Mouse (Mus musculus) stomach, postnatal 0 days (tissue): ENCODE data around the gene St6galnac6. TPM values are rescaled to one million over a fixed set of nuclear protein-coding genes. Genes with fewer than 3 reads are reported as not detected.

Experiments
- ATAC-seq: fragments of 200-750 bp; cut with Nextera tagmentation; 2 replicates; pipeline ENCODE4 v1.8.0; 2017; ENCODE audit not compliant: low FRiP score, low TSS enrichment
- DNase-seq: peaks from one replicate; pipeline ENCODE4 v3.0.0-alpha.2; 2016; ENCODE audit warnings: low spot score
- H3K27ac ChIP-seq: fragments of 300-500 bp; sonication (generic); replicated peaks from 2 replicates; pipeline ENCODE4 v1.5.1; 2014; ENCODE audit warnings: mild to moderate bottlenecking, control low read depth
- H3K27me3 ChIP-seq: fragments of 300-500 bp; sonication (generic); 2 replicates; pipeline ENCODE4 v1.6.1; 2014; ENCODE audit warnings: low read length; ENCODE audit not compliant: control insufficient read depth, insufficient read depth
- H3K36me3 ChIP-seq: fragments of 300-500 bp; sonication (generic); 2 replicates; pipeline ENCODE4 v1.6.1; 2014; ENCODE audit warnings: low read length, mixed read lengths; ENCODE audit not compliant: control insufficient read depth, insufficient read depth
- H3K4me1 ChIP-seq: fragments of 300-500 bp; sonication (generic); replicated peaks from 2 replicates; pipeline ENCODE4 v1.6.1; 2014; ENCODE audit warnings: antibody characterized with exemption; ENCODE audit not compliant: control insufficient read depth, insufficient read depth
- H3K4me2 ChIP-seq: fragments of 300-500 bp; sonication (generic); replicated peaks from 2 replicates; pipeline ENCODE4 v1.6.1; 2014; ENCODE audit warnings: low read depth, mild to moderate bottlenecking, control low read depth, moderate library complexity
- H3K4me3 ChIP-seq: fragments of 300-500 bp; sonication (generic); 2 replicates; pipeline ENCODE4 v1.5.1; 2014; ENCODE audit warnings: low read depth, low read length, control low read depth
- H3K9ac ChIP-seq: fragments of 300-500 bp; sonication (generic); 2 replicates; pipeline ENCODE4 v1.6.1; 2014; ENCODE audit warnings: mild to moderate bottlenecking, low read length, control low read depth, mixed read lengths
- H3K9me3 ChIP-seq: fragments of 300-500 bp; sonication (generic); 2 replicates; pipeline ENCODE4 v1.6.1; 2016; ENCODE audit warnings: low read length; ENCODE audit not compliant: control insufficient read depth
- CTCF ChIP-seq: IDR thresholded peaks from 2 replicates; pipeline ENCODE4 v1.5.1; 2016; ENCODE audit warnings: antibody characterized with exemption, low read depth, mild to moderate bottlenecking, moderate library complexity
- EP300 ChIP-seq: optimal IDR thresholded peaks from 2 replicates; pipeline ENCODE3; 2016; ENCODE audit warnings: antibody characterized with exemption
- WGBS: fragments of 180-500 bp; shearing (Covaris S2); extraction: QIAGEN DNeasy Blood & Tissue Kit; methylation state at CpG from one replicate; pipeline ENCODE4 v1.1.7; 2014; 5-methylcytosine and 5-hydroxymethylcytosine counted together
- polyA plus RNA-seq: library from polyadenylated mRNA; unstranded; fragments of >200 nt; fragmentation: Nextera tagmentation; extraction: Ambion mirVana; gene quantifications from 2 replicates; pipeline ENCODE4 v1.2.1, GENCODE M21; 2015

St6galnac6 gene
- polyA plus RNA-seq, 1 experiment from 2014 or later, result 9.1 TPM

- no peak overlapping the region; the same call in 1 of the 2 replicates for H3K9ac ChIP-seq
- H3K4me3 ChIP-seq, result no peak overlapping the region
- no peak overlapping the region for H3K4me2 ChIP-seq
- peaks cover 11% of the 10 kb centered on the region; the same call in 1 of the 2 replicates for H3K36me3 ChIP-seq
- 60% methylated on average over 5 of the region's 5 CpGs for WGBS
- no peaks in the 10 kb centered on the region for H3K9me3 ChIP-seq
- TF ChIP-seq CTCF, result no peak
- no peak for TF ChIP-seq EP300
- DNase-seq (no peak), ATAC-seq (peak; percentile 14; the same call in 1 of the 2 replicates)
- no peak overlapping the region for H3K27ac ChIP-seq
- H3K27me3 ChIP-seq, result no peaks in the 10 kb centered on the region
- H3K4me1 ChIP-seq, result no peaks in the 10 kb centered on the region
Observed at GRCm38 (mm10) chr2:32559570-32559969, 39.9 kb upstream of the St6galnac6 start.

DNA sequence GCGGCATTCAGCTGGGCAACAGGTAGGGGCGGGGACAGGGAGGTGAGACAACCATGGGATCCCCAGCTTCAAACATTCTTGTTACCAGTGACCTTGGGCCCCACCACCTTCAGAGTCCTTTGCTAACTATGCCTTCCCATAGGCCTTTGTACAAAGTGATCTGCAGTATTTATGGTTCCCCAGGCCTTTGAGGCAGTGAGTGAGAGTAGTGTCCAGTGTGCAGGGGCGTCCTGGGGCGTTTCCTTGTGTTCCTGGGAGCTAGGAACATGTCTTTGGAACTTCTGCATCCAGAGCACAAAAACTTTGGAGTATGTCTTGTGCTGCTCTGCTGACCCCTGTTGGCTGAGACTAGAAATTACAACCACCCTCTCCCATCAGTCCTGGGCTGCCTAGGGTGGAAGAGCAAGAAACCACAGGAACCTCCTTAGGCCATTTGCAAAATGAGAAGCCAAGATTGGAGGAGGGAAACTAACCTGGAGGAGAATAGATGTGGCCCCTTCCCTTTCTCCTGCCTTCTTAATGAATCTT, 32.9 kb upstream of the St6galnac6 start:
- ATAC-seq (peak; percentile 10; the same call in 1 of the 2 replicates), DNase-seq (peak; percentile 74)
- no peaks in the 10 kb centered on the region for H3K9me3 ChIP-seq
- H3K4me1 ChIP-seq, result no peaks in the 10 kb centered on the region
- H3K9ac ChIP-seq, result no peak overlapping the region
- H3K27ac ChIP-seq, result no peak overlapping the region
- TF ChIP-seq CTCF (peak; percentile 94), EP300 (no peak)
- no peak overlapping the region for H3K4me3 ChIP-seq
- 41% methylated on average over 4 of the region's 4 CpGs for WGBS
- peaks cover 22% of the 10 kb centered on the region for H3K36me3 ChIP-seq
- H3K4me2 ChIP-seq, result no peak overlapping the region
- H3K27me3 ChIP-seq, result no peaks in the 10 kb centered on the region

DNA sequence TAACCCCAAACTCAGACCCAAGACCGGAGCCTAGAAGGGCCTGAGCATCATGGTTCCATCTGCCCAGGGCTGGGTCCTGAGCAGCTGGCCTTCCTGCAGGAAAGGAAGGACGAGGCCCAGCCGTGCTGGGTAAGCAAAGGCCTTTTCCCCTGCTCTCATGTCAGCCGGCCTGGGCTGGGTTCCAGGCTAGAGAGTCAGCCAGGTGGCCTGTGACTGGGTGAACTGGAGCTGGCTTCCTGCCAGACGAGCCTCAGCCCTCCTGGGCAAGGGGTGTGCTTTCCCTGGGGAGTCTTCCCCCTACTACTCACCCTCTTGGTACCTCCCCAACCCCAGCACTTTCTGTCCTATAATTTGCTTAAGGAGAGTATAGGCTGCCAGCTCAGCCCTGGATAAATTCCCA, 31.4 kb upstream of the St6galnac6 start:
- DNase-seq (no peak), ATAC-seq (no peak)
- Histone ChIP-seq H3K9me3 (no peaks in the 10 kb centered on the region), H3K4me1 (no peaks in the 10 kb centered on the region), H3K36me3 (peaks cover 25% of the 10 kb centered on the region), H3K4me3 (no peak overlapping the region), H3K9ac (no peak overlapping the region), H3K27me3 (no peaks in the 10 kb centered on the region), H3K27ac (no peak overlapping the region), H3K4me2 (no peak overlapping the region)
- WGBS, result 49% methylated on average over 5 of the region's 5 CpGs
- no peak for TF ChIP-seq CTCF
- no peak for TF ChIP-seq EP300

DNA sequence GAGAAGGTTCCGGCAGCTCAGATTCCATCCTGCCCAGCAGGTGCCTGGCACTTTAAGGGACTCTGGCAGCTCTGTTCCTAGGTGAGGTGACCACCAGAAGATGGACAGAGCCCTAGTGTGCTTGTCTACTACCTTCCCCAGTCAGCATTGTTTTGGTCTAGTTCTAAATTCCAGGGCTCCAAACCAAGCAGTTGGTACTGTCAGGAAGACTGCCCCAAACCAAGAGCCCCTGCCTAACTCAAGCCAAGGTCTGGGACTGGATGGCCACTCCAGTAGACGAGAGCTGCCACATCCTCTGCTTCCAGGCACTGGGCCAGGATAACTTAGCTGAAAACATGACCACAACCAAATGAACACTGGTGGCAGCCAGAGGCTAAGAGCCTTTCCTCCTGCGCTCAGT, 30.6 kb upstream of the St6galnac6 start:
- WGBS, result 87% methylated on average over 3 of the region's 3 CpGs
- Histone ChIP-seq H3K9me3 (no peaks in the 10 kb centered on the region), H3K4me1 (no peaks in the 10 kb centered on the region), H3K27ac (no peak overlapping the region), H3K27me3 (no peaks in the 10 kb centered on the region), H3K4me3 (no peak overlapping the region), H3K4me2 (no peak overlapping the region), H3K9ac (no peak overlapping the region), H3K36me3 (peaks cover 21% of the 10 kb centered on the region)
- DNase-seq (no peak), ATAC-seq (no peak)
- no peak for TF ChIP-seq EP300
- no peak for TF ChIP-seq CTCF

DNA sequence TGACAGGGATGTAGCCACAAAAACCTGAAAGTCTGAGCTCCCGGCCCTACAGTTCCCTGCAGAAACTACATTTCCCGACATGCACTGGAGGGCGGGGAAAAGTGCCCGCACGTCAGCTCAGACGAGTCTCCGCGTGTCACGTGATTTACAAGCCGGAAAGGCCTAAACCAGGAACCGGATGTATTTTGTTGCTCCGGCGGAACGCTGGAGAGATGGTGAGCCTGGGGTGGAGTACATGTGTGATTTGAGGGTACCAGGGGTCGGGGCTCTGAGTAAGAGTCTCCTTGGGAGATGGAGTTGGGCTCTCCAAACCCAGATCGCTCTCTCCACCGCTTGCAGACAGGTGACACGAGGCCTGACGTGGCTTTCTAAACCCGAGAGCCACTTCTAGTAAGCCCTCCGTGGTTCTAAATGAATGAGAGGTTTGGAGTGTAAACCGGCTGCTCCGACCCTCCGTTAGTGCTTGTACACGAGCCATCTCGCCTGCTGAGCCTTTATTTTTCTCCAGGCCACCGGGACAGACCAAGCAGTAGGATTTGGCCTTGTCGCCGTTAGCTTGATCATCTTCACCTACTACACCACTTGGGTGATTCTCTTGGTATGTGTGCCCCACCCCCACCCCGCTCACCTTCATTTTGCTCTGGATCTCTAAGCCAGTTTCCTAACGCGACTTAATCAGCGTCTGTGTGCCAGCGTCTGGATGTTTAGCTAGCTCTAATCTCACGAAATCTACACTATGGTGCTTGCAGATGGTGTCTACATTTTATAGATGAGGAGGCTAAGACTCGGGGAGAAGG, 28.6 kb upstream of the St6galnac6 start, which contains the start of gene Dpm2:
Dpm2 (plus strand) TSS at position 161 of the 797 bp plus-strand sequence.
- Histone ChIP-seq H3K4me3 (peak within 1 kb of the TSS; percentile 71), H3K36me3 (peaks cover 20% of the 10 kb centered on the region), H3K4me1 (0 out of 2 replicates have a peak, but pooled peaks cover 4% of the 10 kb centered on the region), H3K9me3 (no peaks in the 10 kb centered on the region), H3K9ac (peak within 1 kb of the TSS; percentile 74), H3K27me3 (no peaks in the 10 kb centered on the region), H3K4me2 (peak within 1 kb of the TSS; percentile 91), H3K27ac (peak within 1 kb of the TSS; percentile 76)
- ATAC-seq (peak; percentile 78), DNase-seq (peak; percentile 92)
- TF ChIP-seq EP300 (no peak), CTCF (no peak)
- 1% methylated on average over 36 of the region's 36 CpGs for WGBS

- H3K36me3 ChIP-seq, result peaks cover 15% of the 10 kb centered on the region
- no peak for TF ChIP-seq CTCF
- no peak for TF ChIP-seq EP300
- DNase-seq (no peak), ATAC-seq (no peak)
- H3K4me3 ChIP-seq, result no peak overlapping the region
- no peak overlapping the region for H3K27ac ChIP-seq
- 89% methylated on average over 11 of the region's 11 CpGs for WGBS
- no peak overlapping the region for H3K4me2 ChIP-seq
- H3K9me3 ChIP-seq, result no peaks in the 10 kb centered on the region
- H3K27me3 ChIP-seq, result no peaks in the 10 kb centered on the region
- no peak overlapping the region for H3K9ac ChIP-seq
- 0 out of 2 replicates have a peak, but pooled peaks cover 4% of the 10 kb centered on the region for H3K4me1 ChIP-seq
Observed at GRCm38 (mm10) chr2:32572196-32572595, 27.3 kb upstream of the St6galnac6 start.
